Mouse (Mus musculus) G1E (cell line): ENCODE data around the gene Epha2. TPM values are rescaled to one million over a fixed set of nuclear protein-coding genes. Genes with fewer than 3 reads are reported as not detected.

ENCODE experiments used
- ATAC-seq: 2 replicates; pipeline ENCODE4 v1.8.0; 2016; ENCODE audit warnings: mild to moderate bottlenecking; ENCODE audit not compliant: insufficient number of reproducible peaks, poor library complexity, low FRiP score, severe bottlenecking; ENCODE audit errors: extremely low read depth
- DNase-seq: peaks from one replicate; pipeline ENCODE4 v3.0.0; 2012; ENCODE audit warnings: low spot score
- H3K27me3 ChIP-seq: 2 replicates; pipeline ENCODE4 v1.6.1; 2012; ENCODE audit warnings: mild to moderate bottlenecking, low read length, inconsistent platforms; ENCODE audit not compliant: insufficient read depth
- H3K36me3 ChIP-seq: replicated peaks from 2 replicates; pipeline ENCODE3; 2012; ENCODE audit warnings: mild to moderate bottlenecking, inconsistent platforms
- H3K4me1 ChIP-seq: 2 replicates; pipeline ENCODE4 v1.6.1; 2012; ENCODE audit warnings: low read depth, low read length, inconsistent platforms, mixed read lengths; ENCODE audit not compliant: insufficient read depth
- H3K4me3 ChIP-seq: 2 replicates; pipeline ENCODE4 v1.5.1; 2012; ENCODE audit warnings: low read depth, mild to moderate bottlenecking, inconsistent platforms, low read length, moderate library complexity, mixed read lengths
- H3K9me3 ChIP-seq: replicated peaks from 2 replicates; pipeline ENCODE4 v1.6.1; 2012; ENCODE audit warnings: inconsistent platforms
- CTCF ChIP-seq: IDR thresholded peaks from 2 replicates; pipeline ENCODE4 v1.5.1; 2012; ENCODE audit warnings: low read depth, low read length, inconsistent platforms, mixed read lengths
- GATA1 ChIP-seq: IDR thresholded peaks from 2 replicates; pipeline ENCODE4 v1.6.1; 2012; ENCODE audit warnings: borderline replicate concordance, low read length, inconsistent platforms, mixed read lengths
- GATA2 ChIP-seq: IDR thresholded peaks from 2 replicates; pipeline ENCODE4 v1.6.1; 2012; ENCODE audit warnings: low read depth, low read length, inconsistent platforms, borderline replicate concordance
- POLR2AphosphoS5 ChIP-seq: IDR thresholded peaks from 2 replicates; pipeline ENCODE4 v1.6.1; 2012; ENCODE audit warnings: low read depth, low read length, inconsistent platforms; ENCODE audit not compliant: insufficient replicate concordance
- TAL1 ChIP-seq: conservative IDR thresholded peaks from 2 replicates; pipeline ENCODE4 v1.6.1; 2012; ENCODE audit warnings: low read depth, low read length, inconsistent platforms, mixed read lengths
- polyA plus RNA-seq: library from polyadenylated mRNA; stranded (reverse); fragments of >175 nt; gene quantifications from 2 replicates; pipeline ENCODE4 v1.2.3, GENCODE M21; 2012
- total RNA-seq, 2 experiments: library from RNA; stranded (forward) in 1 of 2; stranded (reverse) in 1 of 2; fragments of 200-1000 nt in 1 of 2; fragments of >200 nt in 1 of 2; fragmentation: Nextera tagmentation in 1 of 2; gene quantifications; 2 replicates each; pipeline ENCODE4 v1.2.3; 2014 to 2017

The Epha2 gene
- total and polyA plus RNA-seq, 3 experiments: not detected

- Histone ChIP-seq H3K36me3 (no peaks in the 10 kb centered on the region), H3K9me3 (peaks cover 2% of the 10 kb centered on the region; the same call in 1 of the 2 replicates), H3K27me3 (no peaks in the 10 kb centered on the region), H3K4me1 (no peaks in the 10 kb centered on the region), H3K4me3 (no peak overlapping the region)
- ATAC-seq (no peak), DNase-seq (no peak)
- TF ChIP-seq GATA1 (no peak), CTCF (no peak), TAL1 (no peak), GATA2 (no peak), POLR2AphosphoS5 (no peak)
Measured at GRCm38 (mm10) chr4:141359222-141359621, 58.2 kb downstream of the Epha2 start.

GRCm38 (mm10) chr4:141360846-141361245 lies 59.8 kb downstream of the Epha2 start:
- no peak for DNase-seq
- peaks cover 3% of the 10 kb centered on the region; the same call in 1 of the 2 replicates for H3K27me3 ChIP-seq

GRCm38 (mm10) chr4:141362937-141363548 lies 62.0 kb downstream of the Epha2 start:
- Histone ChIP-seq H3K36me3 (no peaks in the 10 kb centered on the region), H3K4me3 (no peak overlapping the region), H3K9me3 (no peaks in the 10 kb centered on the region), H3K4me1 (no peaks in the 10 kb centered on the region), H3K27me3 (peaks cover 6% of the 10 kb centered on the region; the same call in 1 of the 2 replicates)
- DNase-seq: no peak
- no peak for ATAC-seq
- TF ChIP-seq GATA2: no peak
- TF ChIP-seq CTCF: peak; percentile 62

More at GRCm38 (mm10) chr4:141360846-141361245, 59.8 kb downstream of the Epha2 start:
- Histone ChIP-seq H3K4me3 (no peak overlapping the region), H3K4me1 (no peaks in the 10 kb centered on the region), H3K36me3 (no peaks in the 10 kb centered on the region), H3K9me3 (peaks cover 2% of the 10 kb centered on the region; the same call in 1 of the 2 replicates)
- no peak for ATAC-seq
- TF ChIP-seq GATA2: no peak
- no peak for TF ChIP-seq GATA1
- no peak for TF ChIP-seq POLR2AphosphoS5
- TF ChIP-seq CTCF: no peak
- TF ChIP-seq TAL1: no peak

- H3K9me3 ChIP-seq: no peaks in the 10 kb centered on the region
- peaks cover 6% of the 10 kb centered on the region; the same call in 1 of the 2 replicates for H3K27me3 ChIP-seq
- ATAC-seq (no peak), DNase-seq (no peak)
- H3K4me1 ChIP-seq: no peaks in the 10 kb centered on the region
- H3K36me3 ChIP-seq: no peaks in the 10 kb centered on the region
- no peak overlapping the region for H3K4me3 ChIP-seq
- TF ChIP-seq POLR2AphosphoS5 (no peak), CTCF (no peak), TAL1 (no peak), GATA1 (no peak), GATA2 (no peak)
Measured at GRCm38 (mm10) chr4:141365126-141365525, 64.1 kb downstream of the Epha2 start.

GRCm38 (mm10) chr4:141365876-141366275 lies 64.8 kb downstream of the Epha2 start:
- no peaks in the 10 kb centered on the region for H3K4me1 ChIP-seq
- no peak for DNase-seq
- TF ChIP-seq GATA1: no peak
- TF ChIP-seq POLR2AphosphoS5: no peak
- no peak for TF ChIP-seq TAL1
- TF ChIP-seq GATA2: no peak
- no peak for TF ChIP-seq CTCF
- no peaks in the 10 kb centered on the region for H3K36me3 ChIP-seq
- H3K4me3 ChIP-seq: no peak overlapping the region
- no peaks in the 10 kb centered on the region for H3K9me3 ChIP-seq
- ATAC-seq: no peak
- peaks cover 6% of the 10 kb centered on the region; the same call in 1 of the 2 replicates for H3K27me3 ChIP-seq

GRCm38 (mm10) chr4:141367997-141368791 lies 67.2 kb downstream of the Epha2 start, which contains the start of gene Fam131c:
Gene Fam131c (plus strand): TSS chr4:141368220.
- Histone ChIP-seq H3K27me3 (peaks cover 10% of the 10 kb centered on the region), H3K4me3 (no peak within 1 kb of the TSS), H3K4me1 (no peaks in the 10 kb centered on the region), H3K36me3 (no peaks in the 10 kb centered on the region), H3K9me3 (no peaks in the 10 kb centered on the region)
- DNase-seq (no peak), ATAC-seq (no peak)
- no peak for TF ChIP-seq GATA1
- TF ChIP-seq POLR2AphosphoS5: no peak
- no peak for TF ChIP-seq TAL1
- no peak for TF ChIP-seq GATA2
- TF ChIP-seq CTCF: no peak
